Mouse (Mus musculus): ENCODE data around the gene Hemgn. TPM values are rescaled to one million over a fixed set of nuclear protein-coding genes. Genes with fewer than 3 reads are reported as not detected.

Gene Hemgn
- polyA plus RNA-seq, 1 experiment from 2014 or later: 8.1 TPM

DNA sequence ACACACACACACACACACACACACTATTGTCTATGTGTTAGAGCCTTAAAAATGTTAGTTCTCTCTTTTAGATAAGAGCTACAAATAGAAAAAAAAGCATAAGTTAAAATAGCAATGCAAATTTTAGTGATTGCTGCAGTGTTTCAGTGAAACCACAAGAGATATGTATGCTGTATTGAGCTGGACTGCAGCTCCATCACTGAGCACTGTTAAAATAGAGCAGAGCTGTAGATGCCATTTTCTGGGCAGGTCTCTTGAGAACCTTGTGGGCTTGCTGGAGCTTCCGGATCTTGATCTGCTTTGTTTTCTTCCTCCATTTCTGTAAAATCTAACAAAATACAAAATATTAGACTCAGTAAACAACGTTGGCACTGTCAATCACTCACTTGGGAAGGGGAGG is 18.9 kb downstream of the Hemgn start:
- 80% methylated on average over 2 of the region's 2 CpGs for WGBS

DNA sequence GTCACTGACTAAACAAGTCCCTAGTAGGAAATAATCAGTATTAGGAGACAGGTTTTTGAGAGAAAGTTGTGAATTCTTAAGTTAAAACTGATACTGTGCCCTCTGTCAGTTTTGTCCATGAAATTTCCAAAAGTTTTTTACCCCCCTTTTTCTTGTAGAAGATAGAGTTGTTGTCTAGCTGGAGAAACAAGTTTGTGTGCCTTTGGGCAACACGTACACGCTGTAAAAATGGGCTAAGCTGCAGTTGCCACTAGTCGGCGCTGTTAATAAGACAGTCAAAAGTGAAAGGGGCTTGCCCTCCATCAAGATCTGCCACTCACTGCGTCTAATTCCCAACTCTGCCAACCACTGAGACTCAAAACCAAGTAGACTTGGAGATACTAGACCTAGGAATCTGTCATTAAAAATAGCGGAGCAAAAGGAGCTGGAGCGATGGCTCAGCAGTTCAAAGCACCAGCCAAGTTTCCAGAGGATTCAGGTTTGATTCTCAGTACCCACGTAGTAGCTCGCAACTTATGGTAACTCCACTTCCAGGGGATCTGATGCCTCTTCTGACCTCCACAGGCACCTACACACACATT is 22.8 kb downstream of the Hemgn start:
- Histone ChIP-seq H3K9me3 (ENCODE audit: control insufficient read depth, low read length) (no peaks in the 10 kb centered on the region), H3K27ac (ENCODE audit: low read length) (no peak overlapping the region), H3K9ac (ENCODE audit: low read depth, low read length) (no peak overlapping the region), H3K4me2 (ENCODE audit: low read depth, low read length) (peak overlapping the region; percentile 60), H3K36me3 (ENCODE audit: control insufficient read depth, insufficient read depth, low read length) (no peaks in the 10 kb centered on the region), H3K4me3 (ENCODE audit: low read length) (peak overlapping the region; percentile 72), H3K27me3 (replicated peaks; ENCODE audit: control insufficient read depth, insufficient read depth, low read length) (no peaks in the 10 kb centered on the region), H3K4me1 (ENCODE audit: control insufficient read depth, insufficient read depth, low read length) (no peaks in the 10 kb centered on the region)
- 22% methylated on average over 9 of the region's 9 CpGs for WGBS
- peak; percentile 43 for ATAC-seq

More for the DNA sequence above, 18.9 kb downstream of the Hemgn start:
- no peak for ATAC-seq
- Histone ChIP-seq H3K36me3 (ENCODE audit: control insufficient read depth, insufficient read depth, low read length) (no peaks in the 10 kb centered on the region), H3K4me3 (ENCODE audit: low read length) (no peak overlapping the region), H3K27me3 (replicated peaks; ENCODE audit: control insufficient read depth, insufficient read depth, low read length) (no peaks in the 10 kb centered on the region), H3K9ac (ENCODE audit: low read depth, low read length) (no peak overlapping the region), H3K4me2 (ENCODE audit: low read depth, low read length) (no peak overlapping the region), H3K9me3 (ENCODE audit: control insufficient read depth, low read length) (no peaks in the 10 kb centered on the region), H3K4me1 (ENCODE audit: control insufficient read depth, insufficient read depth, low read length) (no peaks in the 10 kb centered on the region), H3K27ac (ENCODE audit: low read length) (no peak overlapping the region)

DNA sequence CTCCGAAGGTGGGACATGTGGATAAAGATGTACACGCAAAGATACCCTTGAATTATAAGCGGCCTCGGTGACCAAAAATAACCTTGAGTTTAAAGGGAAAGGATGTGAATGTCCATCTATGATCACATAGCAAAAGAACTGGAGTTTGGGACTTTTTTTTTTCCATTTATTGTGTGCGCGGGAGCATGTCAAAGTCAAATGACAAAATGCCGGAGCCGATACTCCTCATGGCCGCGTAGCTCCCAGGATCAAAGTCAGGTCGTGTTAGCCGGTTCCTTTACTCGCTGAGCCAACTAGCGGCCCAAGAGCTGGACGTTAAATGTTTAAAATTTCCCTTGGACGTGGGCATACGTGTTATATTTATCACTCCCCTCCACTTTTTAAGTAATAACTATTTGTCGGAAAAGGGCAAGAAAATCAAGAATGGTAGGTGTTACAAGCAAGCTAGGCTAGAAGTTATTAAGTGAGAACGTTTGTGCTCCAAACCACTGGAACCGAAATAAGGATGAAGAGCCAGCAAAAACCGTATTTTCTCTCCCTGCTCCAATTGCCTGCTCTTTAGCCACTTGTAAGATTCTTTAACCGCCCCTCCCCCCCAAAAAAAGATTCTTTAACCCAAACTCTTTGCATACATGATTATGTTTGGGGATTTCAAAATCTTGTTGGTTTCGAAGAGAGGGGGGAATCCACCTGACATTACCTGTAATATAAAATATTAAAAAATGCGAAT is 23.5 kb downstream of the Hemgn start:
- H3K4me3 ChIP-seq (ENCODE audit: low read length): peak overlapping the region; percentile 72
- peak overlapping the region; percentile 96 for H3K27ac ChIP-seq (ENCODE audit: low read length)
- H3K4me1 ChIP-seq (ENCODE audit: control insufficient read depth, insufficient read depth, low read length): no peaks in the 10 kb centered on the region
- H3K4me2 ChIP-seq (ENCODE audit: low read depth, low read length): peak overlapping the region; percentile 60
- no peaks in the 10 kb centered on the region for H3K9me3 ChIP-seq (ENCODE audit: control insufficient read depth, low read length)
- no peaks in the 10 kb centered on the region for H3K36me3 ChIP-seq (ENCODE audit: control insufficient read depth, insufficient read depth, low read length)
- ATAC-seq: peak; percentile 20; the same call in 1 of the 2 replicates
- peak overlapping the region; percentile 84 for H3K9ac ChIP-seq (ENCODE audit: low read depth, low read length)
- 2% methylated on average over 24 of the region's 24 CpGs for WGBS
- no peaks in the 10 kb centered on the region for H3K27me3 ChIP-seq (replicated peaks; ENCODE audit: control insufficient read depth, insufficient read depth, low read length)

DNA sequence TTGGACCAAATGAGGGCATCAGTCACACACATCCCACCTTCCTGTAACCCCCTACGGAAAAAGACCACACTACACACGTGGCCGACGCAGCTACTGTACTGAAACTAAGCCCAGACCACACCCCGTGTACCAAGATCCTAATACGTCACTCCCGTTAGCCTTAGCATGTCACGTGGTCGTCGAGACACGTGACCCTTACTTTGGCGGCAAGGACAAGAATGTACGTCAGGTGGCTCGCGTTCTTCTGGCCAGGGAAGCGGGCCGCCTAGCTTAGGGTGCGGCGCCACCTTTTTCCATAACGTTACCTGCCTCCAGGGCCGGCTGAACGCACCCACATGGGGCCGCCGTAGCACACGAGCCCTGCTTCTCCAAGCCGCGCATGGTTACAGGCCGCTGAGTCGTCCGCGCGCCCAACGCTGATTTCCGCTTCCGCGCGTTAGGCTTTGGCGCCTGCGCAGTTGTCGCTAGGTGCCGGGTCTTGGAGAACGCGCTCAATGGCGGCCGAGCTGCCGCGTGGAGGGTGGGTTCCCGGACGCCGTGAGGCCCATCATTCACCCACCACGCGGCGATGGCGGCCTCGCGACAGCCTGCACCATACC is 24.2 kb downstream of the Hemgn start, which contains the start of gene Trmo:
Trmo (minus strand) TSS at position 425 of the 599 bp plus-strand sequence.
- Histone ChIP-seq H3K4me1 (ENCODE audit: control insufficient read depth, insufficient read depth, low read length) (no peaks in the 10 kb centered on the region), H3K27me3 (replicated peaks; ENCODE audit: control insufficient read depth, insufficient read depth, low read length) (no peaks in the 10 kb centered on the region), H3K9ac (ENCODE audit: low read depth, low read length) (peak within 1 kb of the TSS; percentile 84), H3K36me3 (ENCODE audit: control insufficient read depth, insufficient read depth, low read length) (no peaks in the 10 kb centered on the region), H3K4me2 (ENCODE audit: low read depth, low read length) (peak within 1 kb of the TSS; percentile 60), H3K27ac (ENCODE audit: low read length) (peak within 1 kb of the TSS; percentile 96), H3K4me3 (ENCODE audit: low read length) (peak within 1 kb of the TSS; percentile 72), H3K9me3 (ENCODE audit: control insufficient read depth, low read length) (no peaks in the 10 kb centered on the region)
- WGBS: under 1% methylated on average over 56 of the region's 56 CpGs
- peak; percentile 96 for ATAC-seq

DNA sequence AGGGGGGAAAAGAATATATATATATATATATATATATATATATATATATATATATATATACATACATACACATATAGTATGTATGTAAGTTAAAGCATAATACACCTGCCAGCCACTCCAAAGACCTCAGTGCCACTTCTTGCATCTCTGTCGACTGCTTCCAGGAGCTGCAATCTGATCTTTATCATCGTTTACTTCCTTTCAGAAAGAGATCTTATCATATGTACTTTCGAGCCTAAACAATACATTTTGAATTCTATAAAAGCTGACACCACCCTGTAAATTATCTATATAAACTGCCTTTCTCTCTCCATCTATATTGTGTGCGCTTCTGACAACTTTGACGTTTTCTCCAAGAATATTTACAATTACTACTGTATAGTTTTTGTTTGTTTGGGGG is 24.8 kb downstream of the Hemgn start:
- no peaks in the 10 kb centered on the region for H3K27me3 ChIP-seq (replicated peaks; ENCODE audit: control insufficient read depth, insufficient read depth, low read length)
- no peak for ATAC-seq
- H3K4me1 ChIP-seq (ENCODE audit: control insufficient read depth, insufficient read depth, low read length): no peaks in the 10 kb centered on the region
- peak overlapping the region; percentile 84; the same call in 1 of the 2 replicates for H3K9ac ChIP-seq (ENCODE audit: low read depth, low read length)
- H3K4me3 ChIP-seq (ENCODE audit: low read length): peak overlapping the region; percentile 72
- no peak overlapping the region for H3K27ac ChIP-seq (ENCODE audit: low read length)
- 21% methylated on average over 5 of the region's 5 CpGs for WGBS
- no peaks in the 10 kb centered on the region for H3K9me3 ChIP-seq (ENCODE audit: control insufficient read depth, low read length)
- H3K36me3 ChIP-seq (ENCODE audit: control insufficient read depth, insufficient read depth, low read length): no peaks in the 10 kb centered on the region
- H3K4me2 ChIP-seq (ENCODE audit: low read depth, low read length): peak overlapping the region; percentile 60

DNA sequence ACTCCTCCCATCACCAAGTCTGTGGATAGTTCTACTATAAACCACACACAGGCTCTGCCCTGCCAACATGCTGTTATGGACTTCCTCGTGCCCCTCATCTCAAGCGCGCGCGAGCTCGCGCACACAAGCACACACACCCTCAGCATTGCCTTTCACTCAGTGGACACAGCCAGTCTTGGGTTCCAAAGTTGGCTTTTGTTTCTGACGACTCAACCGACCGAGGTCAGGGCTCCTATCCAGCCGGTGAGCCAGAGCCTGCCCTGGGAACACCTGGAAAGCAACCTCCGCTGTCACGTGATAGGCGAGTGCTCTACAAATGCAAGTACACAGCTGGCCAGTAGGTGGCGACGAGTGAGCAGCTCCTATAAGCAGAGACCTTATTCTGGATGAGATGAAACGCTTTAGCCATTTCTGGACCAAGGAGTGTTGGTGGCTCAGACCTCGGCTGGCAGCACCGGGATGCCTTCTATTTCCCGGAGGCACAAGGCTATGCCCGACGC is 38.4 kb downstream of the Hemgn start:
- Histone ChIP-seq H3K9me3 (ENCODE audit: control insufficient read depth, low read length) (no peaks in the 10 kb centered on the region), H3K4me1 (ENCODE audit: control insufficient read depth, insufficient read depth, low read length) (peaks cover 8% of the 10 kb centered on the region; the same call in 1 of the 2 replicates), H3K36me3 (ENCODE audit: control insufficient read depth, insufficient read depth, low read length) (peaks cover 8% of the 10 kb centered on the region), H3K4me3 (ENCODE audit: low read length) (peak overlapping the region; percentile 36), H3K9ac (ENCODE audit: low read depth, low read length) (peak overlapping the region; percentile 56), H3K27ac (ENCODE audit: low read length) (no peak overlapping the region), H3K27me3 (replicated peaks; ENCODE audit: control insufficient read depth, insufficient read depth, low read length) (0 out of 2 replicates have a peak, but pooled peaks cover 2% of the 10 kb centered on the region), H3K4me2 (ENCODE audit: low read depth, low read length) (peak overlapping the region; percentile 63)
- ATAC-seq: peak; percentile 79
- 21% methylated on average over 22 of the region's 22 CpGs for WGBS

DNA sequence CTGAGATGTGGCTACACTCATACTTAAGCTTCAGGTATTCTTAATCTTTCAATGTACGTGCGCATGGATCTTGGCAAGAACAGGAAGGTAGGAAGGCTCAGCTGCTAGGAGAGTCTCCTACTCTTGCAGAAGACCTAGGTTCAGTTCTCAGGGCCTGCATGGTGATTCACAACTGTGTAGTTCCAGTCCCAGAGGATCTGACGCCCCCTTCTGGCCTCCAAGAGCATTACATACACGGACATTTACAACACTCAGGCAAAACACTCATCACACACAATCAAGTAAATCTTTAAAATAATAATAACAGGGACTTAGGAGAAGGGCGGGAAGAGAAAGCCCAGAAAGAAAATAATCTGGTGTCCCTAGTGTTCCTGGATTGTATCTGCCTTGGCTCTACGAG is 38.9 kb downstream of the Hemgn start:
- Histone ChIP-seq H3K4me3 (ENCODE audit: low read length) (peak overlapping the region; percentile 36; the same call in 1 of the 2 replicates), H3K9ac (ENCODE audit: low read depth, low read length) (peak overlapping the region; percentile 56), H3K36me3 (ENCODE audit: control insufficient read depth, insufficient read depth, low read length) (peaks cover 7% of the 10 kb centered on the region; the same call in 1 of the 2 replicates), H3K4me2 (ENCODE audit: low read depth, low read length) (peak overlapping the region; percentile 63), H3K4me1 (ENCODE audit: control insufficient read depth, insufficient read depth, low read length) (peaks cover 8% of the 10 kb centered on the region; the same call in 1 of the 2 replicates), H3K27me3 (replicated peaks; ENCODE audit: control insufficient read depth, insufficient read depth, low read length) (0 out of 2 replicates have a peak, but pooled peaks cover 3% of the 10 kb centered on the region), H3K9me3 (ENCODE audit: control insufficient read depth, low read length) (no peaks in the 10 kb centered on the region), H3K27ac (ENCODE audit: low read length) (no peak overlapping the region)
- WGBS: 57% methylated on average over 6 of the region's 6 CpGs
- no peak for ATAC-seq

DNA sequence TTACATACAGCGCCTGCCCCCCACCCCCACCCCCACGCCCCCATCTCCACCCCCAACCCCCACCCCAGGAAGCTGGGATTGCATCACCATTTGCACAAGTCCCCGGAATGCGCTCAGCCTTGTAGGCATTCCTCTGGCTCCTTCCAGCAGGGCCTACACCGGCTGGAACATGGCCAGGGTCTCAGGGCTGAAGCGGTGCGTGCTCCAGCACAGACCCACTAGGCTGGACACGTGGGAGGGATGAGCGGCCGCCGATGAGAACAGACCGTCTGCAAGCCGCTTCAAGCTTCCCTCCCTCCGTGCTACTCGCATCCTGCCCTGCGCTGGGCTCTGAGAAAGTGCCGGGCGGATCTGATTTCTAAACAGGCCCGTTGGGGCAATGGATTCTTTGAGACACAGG is 42.3 kb downstream of the Hemgn start:
- H3K9ac ChIP-seq (ENCODE audit: low read depth, low read length): no peak overlapping the region
- 4% methylated on average over 18 of the region's 19 CpGs for WGBS
- H3K27ac ChIP-seq (ENCODE audit: low read length): no peak overlapping the region
- H3K4me2 ChIP-seq (ENCODE audit: low read depth, low read length): peak overlapping the region; percentile 9; the same call in 1 of the 2 replicates
- H3K36me3 ChIP-seq (ENCODE audit: control insufficient read depth, insufficient read depth, low read length): no peaks in the 10 kb centered on the region
- H3K4me3 ChIP-seq (ENCODE audit: low read length): 0 out of 2 replicates have a peak overlapping the region, but pooled peaks have one; percentile 9
- peak; percentile 70 for ATAC-seq
- H3K4me1 ChIP-seq (ENCODE audit: control insufficient read depth, insufficient read depth, low read length): peaks cover 8% of the 10 kb centered on the region; the same call in 1 of the 2 replicates
- H3K27me3 ChIP-seq (replicated peaks; ENCODE audit: control insufficient read depth, insufficient read depth, low read length): peaks cover 11% of the 10 kb centered on the region
- no peaks in the 10 kb centered on the region for H3K9me3 ChIP-seq (ENCODE audit: control insufficient read depth, low read length)

DNA sequence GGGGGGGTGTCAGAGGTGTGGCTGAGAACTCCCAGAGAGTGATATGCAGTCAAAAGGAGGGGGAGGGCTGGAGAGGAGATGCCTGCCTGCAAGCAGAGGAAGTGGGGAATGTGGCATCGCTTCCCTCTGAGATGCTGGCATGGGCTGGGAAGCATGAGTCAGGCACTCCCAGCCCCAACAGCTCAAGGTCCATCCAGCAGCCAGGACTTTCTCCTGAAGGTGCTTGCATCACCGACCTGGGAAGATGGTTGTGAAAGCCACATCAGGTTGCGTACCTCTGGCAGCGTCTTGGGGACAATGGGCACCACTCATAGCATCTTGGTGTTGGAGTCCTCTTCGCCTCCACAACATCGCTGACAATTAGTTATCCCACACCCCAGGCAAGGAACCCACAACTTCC is 42.9 kb downstream of the Hemgn start:
- ATAC-seq: peak; percentile 50
- H3K27me3 ChIP-seq (replicated peaks; ENCODE audit: control insufficient read depth, insufficient read depth, low read length): peaks cover 11% of the 10 kb centered on the region
- H3K4me3 ChIP-seq (ENCODE audit: low read length): no peak overlapping the region
- WGBS: 40% methylated on average over 6 of the region's 6 CpGs
- no peak overlapping the region for H3K27ac ChIP-seq (ENCODE audit: low read length)
- H3K9ac ChIP-seq (ENCODE audit: low read depth, low read length): no peak overlapping the region
- no peaks in the 10 kb centered on the region for H3K9me3 ChIP-seq (ENCODE audit: control insufficient read depth, low read length)
- H3K4me2 ChIP-seq (ENCODE audit: low read depth, low read length): no peak overlapping the region
- H3K4me1 ChIP-seq (ENCODE audit: control insufficient read depth, insufficient read depth, low read length): peaks cover 8% of the 10 kb centered on the region; the same call in 1 of the 2 replicates
- no peaks in the 10 kb centered on the region for H3K36me3 ChIP-seq (ENCODE audit: control insufficient read depth, insufficient read depth, low read length)
